Mouse (Mus musculus) c-Kit-positive CD71-negative TER-119-negative erythroid progenitor cells, embryonic 14.5 days (primary cell): ENCODE data around the gene Inka2.

ENCODE experiments used
- DNase-seq: peaks from one replicate; pipeline ENCODE4 v3.0.0-alpha.2; 2013; ENCODE audit warnings: low read depth

The Inka2 gene

DNA sequence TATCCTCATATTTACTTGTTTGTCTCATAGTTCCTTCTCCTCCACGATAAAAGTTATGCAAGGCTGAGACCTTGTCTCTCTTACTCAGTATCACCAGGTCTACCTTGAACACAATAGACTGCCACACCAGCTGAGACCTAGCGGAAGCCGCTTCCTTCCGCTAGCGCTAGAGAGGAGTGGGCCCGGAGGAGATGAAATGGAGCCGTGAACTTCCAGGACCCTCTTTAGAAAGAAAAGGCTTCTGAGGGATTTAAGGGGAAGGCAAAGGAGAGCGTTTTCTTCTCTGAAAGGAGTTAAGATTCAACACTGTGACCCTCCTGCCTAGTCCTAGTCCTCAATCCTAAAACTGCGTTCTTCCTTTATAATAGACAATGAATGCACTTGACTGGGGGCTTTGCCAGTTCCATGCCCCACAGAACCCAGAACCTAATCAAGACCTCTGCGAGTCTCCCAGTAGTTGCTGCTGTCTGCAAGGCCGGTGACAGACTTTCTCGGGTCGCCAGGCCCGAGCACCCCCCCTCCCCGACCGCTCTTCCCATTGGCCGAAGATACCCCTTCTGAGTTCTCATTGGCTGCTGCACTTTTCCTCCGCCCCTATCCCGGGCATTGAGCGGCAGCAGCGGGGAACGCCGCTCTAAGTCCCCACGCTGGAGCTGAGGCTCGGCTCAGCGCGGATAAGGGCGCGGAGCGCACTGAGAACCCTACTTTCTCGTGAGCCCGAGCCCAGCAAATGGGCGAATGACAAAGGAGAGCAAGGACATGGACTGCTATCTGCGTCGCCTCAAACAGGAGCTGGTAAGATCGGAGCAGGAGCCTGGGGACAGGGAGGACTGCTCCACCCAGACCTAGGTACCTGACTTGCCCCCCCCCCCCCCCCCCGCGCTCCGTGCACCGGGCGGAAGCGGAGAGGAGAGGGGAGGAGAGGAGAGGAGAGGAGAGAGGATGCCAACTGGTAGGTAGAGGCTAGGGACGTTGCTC is at the start of gene Inka2:
Gene Inka2, plus strand, starts transcription at position 569 of the 978 bp plus-strand sequence.
- DNase-seq = peak; percentile 70

DNA sequence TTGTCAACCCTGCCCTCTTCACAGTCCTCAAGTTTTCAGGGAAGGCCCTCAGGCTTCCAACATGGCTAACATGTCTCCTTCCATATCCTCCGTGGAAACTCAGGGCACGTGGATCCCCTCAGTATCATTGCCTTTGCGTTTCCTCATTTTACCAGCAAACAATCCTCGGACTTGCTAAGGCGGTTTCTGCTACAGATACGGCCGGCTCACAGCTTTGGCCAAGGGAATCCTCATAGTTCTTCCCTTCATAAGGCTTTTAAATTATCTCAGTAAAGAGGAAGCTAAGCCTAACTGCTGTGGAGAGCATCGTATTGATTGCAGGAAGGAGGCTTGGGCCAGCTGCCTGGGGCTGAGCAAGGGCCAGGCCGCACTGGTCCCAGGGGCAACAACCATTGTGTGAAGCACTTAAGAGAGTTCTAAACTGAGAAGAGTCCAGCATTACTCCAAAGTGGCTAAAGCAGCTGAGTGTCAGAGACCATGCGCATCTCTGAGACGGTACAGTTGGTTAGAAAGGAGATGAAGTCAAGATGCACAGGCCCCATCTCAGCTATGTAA is 49.3 kb upstream of the Inka2 start:
- DNase-seq = no peak

DNA sequence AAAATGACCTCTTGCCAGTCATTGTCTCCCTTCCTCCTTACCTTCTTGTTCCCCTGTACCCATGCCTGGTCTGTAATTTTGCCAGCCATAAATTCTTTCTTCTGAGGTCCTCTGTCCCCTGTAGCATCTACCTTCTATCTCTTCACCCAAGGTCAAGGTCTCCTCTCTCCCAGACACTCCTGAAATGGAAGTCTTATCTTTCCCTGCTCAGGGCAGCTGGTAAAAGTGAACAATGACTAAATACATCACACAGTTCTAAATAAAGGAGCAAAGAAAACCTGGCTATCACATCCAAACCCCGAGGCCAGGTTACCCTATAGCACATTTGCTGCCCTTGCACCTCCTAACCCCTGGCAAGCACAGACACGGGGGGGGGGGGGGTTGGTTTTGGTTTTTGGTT is 43.9 kb upstream of the Inka2 start:
- DNase-seq = no peak

DNA sequence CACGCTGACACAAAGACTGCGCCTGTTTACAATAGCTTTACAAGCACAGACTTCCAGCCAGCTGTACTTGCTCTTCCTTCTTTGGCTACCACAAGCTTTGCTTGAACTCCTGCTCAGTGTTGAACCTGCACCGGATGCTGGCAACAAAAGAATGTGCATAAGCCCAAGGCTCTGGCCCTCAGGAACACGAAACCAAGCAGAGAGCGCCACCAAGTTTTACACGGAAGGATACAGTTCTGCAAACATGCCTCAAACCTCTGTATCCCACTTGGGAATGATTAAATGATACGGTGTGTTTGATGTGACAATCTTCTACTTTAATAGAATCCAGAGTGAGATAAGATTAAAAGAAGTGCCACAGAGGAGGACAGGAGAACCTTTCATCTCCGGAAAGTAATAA is 41.4 kb upstream of the Inka2 start:
- DNase-seq = no peak

DNA sequence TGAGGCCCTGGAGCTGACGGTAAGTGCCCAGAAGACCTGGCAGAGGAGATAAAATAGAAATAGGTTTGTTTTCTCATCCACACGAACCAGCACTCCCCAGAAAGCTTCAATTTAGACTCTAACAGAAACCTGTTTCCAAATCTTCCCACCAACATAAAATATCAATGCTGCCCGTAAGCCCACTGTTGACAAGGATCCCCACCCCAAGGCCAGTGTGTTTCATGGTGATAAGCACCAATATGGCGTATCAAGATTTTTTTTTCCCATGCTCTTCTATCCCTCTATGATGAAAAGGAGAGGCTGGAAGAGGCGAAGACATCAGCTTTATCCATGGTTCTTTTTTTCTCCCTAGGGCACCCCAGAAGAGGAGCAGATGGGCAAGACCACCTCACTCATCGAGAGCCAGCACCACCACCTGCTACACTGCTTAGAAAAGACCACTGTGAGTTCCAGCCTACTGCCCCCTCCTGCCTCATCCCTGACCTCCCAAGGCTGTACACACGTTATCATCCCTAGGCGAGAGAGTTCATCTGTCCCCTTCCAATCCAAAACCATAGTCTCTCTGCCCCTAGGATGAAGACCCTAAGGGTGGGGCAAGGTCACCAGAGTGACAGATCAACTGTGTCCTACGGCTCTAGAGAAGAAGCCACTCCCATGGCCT is 39.2 kb upstream of the Inka2 start:
- no peak for DNase-seq

DNA sequence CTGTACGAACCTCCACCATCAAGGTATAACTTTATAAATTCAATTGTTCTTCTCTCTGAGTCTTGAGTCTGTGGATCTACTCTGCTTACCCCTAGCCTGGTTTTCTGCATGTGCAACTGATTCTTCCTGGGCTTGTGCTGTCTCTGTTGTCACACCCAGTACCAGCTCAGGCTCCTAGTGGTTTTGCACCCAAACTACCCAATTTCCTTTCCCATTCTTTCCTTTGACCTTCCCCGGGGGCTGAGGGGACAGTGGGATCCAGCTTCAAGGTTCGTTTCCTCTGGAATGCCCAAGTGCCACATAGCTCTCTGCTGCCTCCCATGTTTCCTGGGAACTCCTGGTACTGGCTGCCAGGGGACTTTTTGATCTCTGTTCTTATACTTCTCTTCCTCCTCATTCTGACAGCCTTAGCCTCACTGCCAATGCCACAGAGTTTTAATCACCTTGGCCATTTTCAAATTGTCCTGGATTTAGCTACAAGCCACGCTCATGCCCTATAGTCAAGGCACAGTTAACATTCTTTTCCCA is 37.3 kb upstream of the Inka2 start:
- DNase-seq = no peak

DNA sequence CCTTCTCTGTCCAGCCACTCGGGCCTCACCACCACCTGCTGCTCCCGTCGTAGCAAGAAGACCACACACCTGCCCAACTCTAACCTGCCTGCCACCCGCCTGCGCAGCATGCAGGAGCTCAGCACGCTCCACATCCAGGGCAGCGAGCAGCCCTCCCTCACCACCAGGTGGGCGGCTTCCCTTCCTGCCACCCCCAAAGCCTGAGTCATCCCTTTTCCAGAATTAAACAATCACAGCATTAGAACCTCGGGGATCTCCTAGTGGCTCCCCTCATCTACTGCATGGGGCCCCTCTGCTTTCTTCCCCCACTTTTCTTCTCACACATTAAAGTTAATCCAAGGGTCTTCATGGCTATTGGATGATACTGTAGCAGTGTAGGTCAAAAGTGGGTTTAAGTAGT is 36.2 kb upstream of the Inka2 start:
- no peak for DNase-seq

DNA sequence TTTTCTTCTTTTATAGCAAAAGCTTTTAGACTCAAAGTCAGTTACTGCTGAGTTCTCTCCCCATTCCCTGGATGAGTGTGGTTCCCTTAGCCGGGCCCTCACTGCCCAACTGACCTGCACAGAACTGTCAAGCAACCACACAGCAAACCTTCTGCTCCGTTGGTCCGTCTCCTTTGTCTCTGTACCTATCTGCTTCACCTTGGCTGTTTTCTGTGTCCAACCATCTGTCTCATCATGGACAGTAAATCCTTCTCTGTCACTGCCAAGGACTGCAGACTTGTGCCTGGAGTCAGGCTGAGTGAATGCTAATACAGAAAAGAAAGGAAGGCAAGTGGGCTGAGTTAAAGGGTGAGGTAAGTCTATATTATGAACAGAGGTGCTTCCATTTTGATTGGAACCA is 34.6 kb upstream of the Inka2 start:
- no peak for DNase-seq

DNA sequence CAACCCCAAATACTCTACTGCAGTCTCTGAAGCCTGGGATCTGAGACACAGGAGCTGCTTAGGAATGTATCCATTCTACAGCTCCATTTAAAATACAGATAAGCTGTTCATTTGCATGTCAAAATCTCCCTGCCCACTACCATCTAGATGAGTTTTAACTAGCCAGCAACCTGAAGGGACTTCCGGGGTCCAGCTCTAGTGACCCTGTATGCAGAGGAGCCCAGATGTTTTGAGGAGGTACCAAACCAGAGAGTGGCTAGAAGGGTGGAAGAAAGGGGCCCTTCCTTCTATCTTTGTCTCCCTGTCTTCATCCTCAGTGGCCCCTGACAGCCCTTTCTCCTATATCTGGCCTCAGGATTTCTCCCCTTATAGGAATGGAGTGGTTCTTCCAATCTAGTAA is 33.6 kb upstream of the Inka2 start:
- no peak for DNase-seq

DNA sequence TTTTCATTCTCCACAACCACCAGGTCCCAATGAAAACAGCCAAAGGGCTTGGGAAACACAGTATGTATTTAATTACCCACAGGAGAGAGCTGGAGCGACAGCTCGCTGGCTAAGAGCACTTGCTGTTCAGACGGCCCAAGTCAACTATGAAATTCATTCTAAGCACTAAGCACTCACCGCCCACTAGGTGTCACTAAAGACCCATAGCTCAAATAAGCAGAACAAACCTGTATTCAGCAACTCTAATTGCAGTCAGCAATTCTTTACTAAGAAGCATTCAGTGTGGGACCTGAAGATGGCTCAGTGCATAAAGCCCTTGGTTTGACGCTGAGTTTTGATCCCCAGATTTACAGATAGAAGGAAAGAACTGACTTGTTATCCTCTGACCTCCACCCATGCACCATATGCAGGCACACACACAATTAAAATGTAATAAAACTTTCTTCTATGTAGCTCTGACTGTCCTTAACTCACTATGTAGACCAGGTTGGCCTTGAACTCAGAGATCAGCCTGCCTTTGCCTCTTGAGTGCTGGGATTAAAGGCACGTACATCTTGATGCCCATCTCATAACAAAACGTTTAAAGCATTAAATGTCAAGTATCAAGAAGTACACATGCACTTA is 29.7 kb upstream of the Inka2 start:
- peak; percentile 79 for DNase-seq

DNA sequence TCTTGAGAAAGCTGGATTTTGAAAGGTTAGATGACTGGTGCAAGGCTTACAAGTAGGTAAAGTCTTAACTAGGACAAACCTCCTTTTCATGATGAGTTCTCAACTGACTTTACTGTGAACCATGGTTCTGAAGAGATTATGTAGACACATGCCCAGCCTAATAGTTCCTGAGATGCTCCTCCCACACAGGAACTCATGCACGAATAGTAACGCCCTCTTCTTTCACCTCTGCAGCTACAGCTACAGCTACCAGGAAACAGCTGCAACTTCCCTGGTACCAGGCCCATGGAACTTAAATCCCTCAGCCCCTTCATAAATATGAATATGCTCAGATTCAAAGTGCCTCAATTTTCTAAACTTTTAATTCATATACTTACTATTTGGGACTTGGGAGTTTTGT is 28.5 kb upstream of the Inka2 start:
- no peak for DNase-seq

DNA sequence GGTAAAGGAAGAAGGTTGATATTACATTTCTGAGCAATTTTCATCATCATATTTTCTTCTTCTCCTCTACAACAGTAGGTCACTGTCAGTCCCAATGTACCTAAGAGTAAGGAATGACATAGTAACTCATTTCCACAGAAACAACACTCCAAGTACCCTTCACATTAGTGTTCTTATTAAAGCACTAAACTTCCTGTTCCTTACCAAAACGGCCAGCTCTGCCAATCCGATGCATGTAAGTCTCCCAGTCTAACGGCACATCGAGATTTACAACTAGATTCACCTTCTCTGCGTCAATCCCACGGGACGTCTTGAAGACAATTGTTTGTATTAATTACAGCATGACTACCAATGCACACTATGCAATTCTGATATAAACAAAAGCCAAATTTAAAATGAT is 24.1 kb upstream of the Inka2 start:
- DNase-seq = no peak

DNA sequence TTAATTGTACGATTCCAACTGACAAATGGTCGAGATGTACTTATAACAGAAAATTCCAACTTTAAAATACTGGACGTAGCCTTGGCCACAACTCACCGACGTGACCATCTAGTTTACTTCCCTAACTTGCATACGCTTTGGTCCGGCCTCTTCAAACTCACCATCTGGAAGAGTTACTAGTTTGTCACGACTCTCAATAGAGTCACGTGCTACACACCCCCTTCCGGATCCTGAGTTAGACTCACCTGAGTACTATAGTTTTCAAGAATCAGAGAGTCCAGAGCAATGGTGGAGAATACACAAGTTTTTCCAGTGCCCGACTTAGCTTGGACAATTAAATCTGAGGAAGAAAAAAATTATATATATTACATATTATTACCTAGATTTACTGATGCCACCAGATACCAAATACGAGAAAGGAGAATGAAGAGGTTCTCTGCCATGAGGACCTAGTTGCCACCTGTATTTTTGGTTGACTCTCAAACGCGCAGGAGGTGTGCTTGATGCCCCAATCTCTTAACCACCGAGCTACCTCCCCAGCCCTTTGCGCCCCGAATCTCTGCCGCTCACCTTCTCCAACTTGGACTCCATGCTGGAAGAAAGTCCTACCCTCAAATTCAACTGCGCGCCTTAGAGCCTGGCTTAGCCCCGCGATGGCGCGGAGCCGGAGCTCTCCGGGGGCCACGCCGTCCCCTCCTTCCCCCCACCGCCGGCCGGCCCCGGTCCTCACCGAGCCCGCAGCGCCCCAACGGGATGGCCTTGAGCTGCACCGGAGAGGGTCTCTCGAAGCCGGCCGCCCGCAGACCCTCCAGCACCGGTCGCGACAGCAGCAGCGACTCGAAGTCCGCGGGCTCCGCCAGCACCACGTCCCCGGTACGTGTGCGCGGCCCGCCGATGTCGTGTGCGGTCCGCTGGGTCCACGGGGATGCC is 17.7 kb upstream of the Inka2 start:
- DNase-seq = no peak

DNA sequence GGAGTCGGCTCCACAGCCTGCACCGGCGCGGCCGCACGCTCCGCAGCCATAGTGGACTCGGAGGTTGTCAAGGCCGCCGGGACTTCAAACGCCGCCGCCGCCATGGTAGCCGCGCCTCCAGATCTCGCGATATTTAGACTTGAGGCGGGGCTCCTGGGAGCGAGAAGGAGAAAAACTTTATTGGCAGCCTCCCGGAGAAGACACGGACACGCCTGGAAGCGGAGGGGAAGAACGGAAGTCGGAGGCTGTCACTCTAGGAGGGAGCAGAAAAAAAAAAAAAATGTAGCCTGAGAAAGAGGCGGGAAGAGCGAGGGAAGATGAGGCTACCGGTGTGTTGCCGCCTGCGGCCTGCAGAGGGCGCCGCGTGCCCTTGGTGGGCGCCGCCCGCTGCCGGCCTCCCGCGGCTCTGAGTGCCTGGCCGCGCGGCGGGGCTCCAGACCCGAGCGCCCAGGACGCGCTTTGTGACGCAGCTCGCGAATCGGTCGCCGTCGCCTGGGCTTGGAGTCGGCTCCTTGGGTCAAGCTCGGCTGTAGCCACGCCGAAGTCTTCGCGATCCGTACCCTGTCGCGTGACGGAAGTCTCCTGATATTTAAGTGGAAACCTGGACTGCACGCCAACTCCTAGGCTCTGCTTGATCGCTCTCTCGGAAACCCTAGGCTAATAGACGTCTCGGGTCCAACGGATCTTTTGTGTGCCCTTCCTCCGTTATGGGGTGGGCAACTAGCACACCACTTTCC is 16.9 kb upstream of the Inka2 start, which contains the start of gene Ddx20:
Gene Ddx20, minus strand, starts transcription at position 251 of the 737 bp plus-strand sequence.
- DNase-seq = peak; percentile 96

DNA sequence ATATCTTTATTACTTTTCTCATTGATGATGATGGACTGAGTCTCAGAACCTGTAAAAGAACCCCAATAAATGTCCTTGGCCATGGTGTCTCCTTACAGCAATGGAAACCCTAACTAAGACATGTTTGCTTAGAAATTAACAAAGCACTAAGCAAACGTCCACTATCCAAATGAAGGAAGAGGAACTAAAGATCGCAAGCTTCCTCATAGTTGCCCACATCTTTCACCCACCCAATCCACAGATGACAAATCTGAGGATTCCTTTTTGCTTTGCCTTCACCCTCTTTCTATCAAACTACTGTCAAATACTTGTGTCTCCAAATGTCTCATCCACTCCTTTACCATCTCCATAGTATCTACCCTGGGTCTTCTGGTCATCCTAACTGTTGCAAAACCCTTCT is 15.9 kb upstream of the Inka2 start:
- no peak for DNase-seq

DNA sequence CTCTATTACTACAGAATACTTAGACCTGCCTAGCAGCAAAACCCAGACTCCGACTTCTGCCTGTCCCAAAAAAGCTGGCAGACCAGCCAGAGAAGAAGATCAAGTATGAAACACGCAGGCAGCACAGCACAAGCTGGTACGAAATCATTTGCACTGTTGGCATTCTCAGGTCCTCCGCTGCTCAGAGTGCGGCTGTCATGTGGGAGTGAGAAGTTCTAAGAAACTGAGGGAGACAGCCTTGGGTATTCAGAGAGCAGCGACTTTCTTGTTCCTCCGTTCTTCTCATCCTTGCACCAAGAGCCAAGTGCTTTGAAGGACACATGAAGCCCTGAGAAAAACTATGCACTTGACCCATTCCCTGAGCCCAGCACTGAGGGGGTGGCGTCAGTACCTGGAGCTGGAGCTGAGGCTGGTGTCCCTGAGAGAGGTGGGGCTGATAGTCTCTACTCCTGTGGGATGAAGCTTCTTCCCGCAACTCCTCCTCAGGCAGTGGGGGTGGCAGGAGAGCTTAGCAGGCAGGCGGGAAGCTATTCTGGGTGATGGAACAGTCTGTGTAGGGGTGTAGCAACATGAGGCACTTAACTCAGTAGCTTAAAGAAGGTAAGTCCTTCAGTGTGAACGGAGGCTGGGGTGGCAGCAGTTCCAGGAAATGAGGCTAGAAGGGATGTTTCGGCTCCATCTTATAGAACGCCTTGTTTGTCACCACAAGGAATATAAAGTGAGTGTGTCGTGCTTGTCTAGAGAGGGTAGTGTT is 10.9 kb upstream of the Inka2 start:
- DNase-seq = no peak

DNA sequence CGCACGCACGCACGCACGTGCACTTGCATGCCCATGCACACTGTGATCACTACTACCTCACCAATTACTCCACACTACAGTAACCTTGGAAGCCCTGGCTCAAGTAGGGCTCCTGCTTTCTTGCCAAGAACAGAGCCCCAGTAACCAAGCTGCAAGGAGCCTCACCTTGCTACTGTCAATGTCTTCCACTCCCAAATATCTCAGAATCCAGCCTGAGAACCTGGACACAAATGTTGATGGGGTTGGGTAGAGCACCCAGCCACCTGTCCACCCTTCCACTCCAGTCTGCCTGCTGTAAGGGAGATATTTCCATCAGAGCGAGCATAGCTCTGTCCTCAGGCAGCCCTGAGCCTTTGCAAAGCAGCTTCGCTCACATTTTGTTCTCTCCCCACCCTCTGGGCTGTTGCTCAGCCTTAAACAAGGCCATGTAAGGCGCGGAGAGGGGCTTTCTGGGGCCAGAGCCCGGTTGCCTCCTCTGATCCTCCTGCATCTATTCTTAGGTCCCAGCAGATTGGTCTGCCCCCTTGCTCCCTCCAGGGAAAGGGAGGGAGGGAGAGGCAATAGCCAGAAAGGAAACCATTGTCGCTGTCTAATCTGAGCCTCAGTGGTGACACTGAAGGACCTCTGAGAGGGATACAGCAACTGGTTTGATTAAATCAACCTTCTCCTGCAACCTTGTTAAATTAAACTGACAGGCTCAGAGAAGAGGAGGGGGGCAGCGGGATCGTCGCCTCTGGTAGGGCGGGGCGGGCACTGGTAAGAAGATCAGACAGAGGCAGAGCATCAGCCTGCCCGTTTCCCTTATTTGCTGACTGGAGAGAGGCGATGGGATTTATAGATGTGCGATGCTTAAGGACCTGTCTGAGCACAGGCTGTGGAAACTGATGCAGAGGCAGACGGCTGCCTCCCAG is 8.7 kb upstream of the Inka2 start:
- no peak for DNase-seq

DNA sequence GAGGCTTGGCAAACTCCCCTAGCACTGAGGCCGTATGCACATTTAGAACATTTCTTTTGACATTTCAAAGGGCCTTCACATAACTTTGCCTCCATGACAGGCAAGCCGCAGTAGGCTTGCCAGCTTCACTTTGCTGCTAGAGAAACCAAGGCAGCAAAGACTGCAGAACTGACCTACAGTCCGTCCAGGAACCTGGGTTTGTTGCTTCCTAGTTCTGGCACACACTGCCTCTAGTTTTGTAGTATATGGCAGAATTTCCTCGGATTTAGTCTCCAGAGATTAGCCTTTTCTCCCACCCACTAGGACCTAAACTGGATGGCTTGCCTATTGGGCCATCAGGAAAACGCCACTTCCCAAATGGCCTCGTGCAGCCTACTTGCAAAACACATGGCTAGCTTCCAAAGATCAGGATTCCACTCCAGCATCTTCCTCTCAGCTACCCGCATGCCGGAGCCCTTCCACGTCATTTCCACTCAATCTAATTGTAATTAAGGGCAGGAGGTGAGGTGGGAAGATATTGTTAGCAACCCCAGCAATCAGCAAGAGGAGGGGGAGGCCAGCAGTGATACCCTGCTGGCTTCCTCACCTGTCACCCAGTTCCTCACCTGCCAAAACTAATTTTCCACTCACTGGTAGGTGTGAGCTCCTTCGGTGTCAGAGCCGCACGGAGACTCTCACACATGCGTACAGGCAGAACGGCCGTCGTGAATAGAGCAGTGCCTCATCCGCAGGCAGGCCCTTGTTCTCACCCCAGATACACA is 7.8 kb upstream of the Inka2 start:
- DNase-seq = no peak
